Mouse (Mus musculus) adrenal gland, adult (tissue): ENCODE measurements at regions not wholly inside any gene's neighbourhood (a gene's known extent, or its start where the extent isn't known, plus 50 kb on each side); places are given as distances from the start of the nearest gene placed in this dataset.

ENCODE experiments used
- DNase-seq, 2 experiments: peaks; one replicate each; pipeline ENCODE4 v3.0.0; 2022 to 2023; ENCODE audit warnings: low spot score in 1 of 2; ENCODE audit not compliant: inconsistent age in 2 of 2

DNA sequence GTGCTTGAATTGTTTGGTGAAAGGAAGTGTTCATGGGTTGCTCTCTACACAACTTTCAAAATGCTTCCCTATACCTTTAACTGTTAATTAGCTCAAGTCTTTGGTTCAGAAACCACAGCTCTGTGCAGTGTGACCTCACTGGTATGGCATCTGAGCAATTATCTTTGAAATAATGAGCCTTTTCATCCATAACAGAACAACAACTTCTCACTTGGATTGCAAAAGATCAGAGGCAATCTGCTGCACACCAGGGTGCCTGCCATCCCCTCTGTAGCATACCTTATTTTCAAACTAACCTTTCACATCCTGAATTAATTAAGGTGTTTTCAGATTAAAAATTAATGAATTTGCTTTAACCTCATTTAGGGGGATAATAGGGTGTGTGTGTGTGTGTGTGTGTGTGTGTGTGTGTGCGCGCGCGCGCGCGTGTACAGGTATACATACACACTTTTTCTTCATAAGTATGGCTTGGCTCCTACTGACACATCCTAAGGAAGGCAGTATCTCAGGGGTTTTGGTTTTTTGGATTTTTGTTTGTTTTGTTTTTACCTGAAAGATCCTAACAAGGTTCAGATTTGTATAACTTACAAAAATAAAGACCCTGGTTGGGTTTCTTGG lies 493.8 kb downstream of the Rapgef2 start:
- no peak for DNase-seq

- DNase-seq = no peak
Measured at GRCm38 (mm10) chr3:78782766-78783165, 503.6 kb downstream of the Rapgef2 start.

DNA sequence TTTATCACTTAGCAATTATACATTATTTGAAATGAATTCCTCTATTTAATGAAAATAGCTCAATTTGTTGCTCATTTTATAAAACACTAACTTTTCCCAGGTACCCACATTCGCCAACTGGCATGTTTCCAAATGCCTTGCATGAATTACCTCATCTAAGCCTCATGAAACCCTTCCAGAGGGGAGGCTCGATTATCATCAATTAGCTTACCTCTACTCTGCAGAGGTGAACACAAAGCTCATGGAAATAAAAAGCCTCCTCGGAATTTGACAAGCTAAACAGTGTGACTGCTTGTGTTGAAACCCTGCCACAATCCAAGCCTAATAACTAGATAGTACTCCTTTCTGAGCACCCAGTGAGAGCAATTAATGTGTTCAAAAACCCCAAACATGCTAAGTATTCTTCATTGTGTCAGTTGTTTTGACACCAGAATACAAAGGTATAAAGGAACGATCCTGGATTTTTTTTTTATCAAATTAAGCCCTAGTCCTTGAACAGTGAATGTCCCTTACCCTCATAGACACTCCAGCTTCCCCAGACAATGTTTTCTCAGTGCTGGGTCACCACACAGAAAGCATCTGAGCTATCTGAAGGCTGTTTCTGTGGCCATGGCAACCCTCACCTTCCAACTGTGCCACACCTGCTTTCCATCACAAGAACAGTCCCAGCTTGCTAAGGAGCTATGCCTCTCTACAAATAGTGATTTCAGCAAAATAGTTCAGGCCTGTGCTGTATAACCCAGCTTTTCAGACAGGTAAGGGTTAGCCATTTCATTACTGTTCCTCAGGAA lies 530.4 kb downstream of the Rapgef2 start:
- DNase-seq = no peak

GRCm38 (mm10) chr3:78736111-78736510 lies 550.2 kb downstream of the Rapgef2 start:
- DNase-seq = no peak

- no peak for DNase-seq
Measured at GRCm38 (mm10) chr3:78716691-78717090, 569.6 kb downstream of the Rapgef2 start.

GRCm38 (mm10) chr3:78707687-78708086 lies 578.6 kb downstream of the Rapgef2 start:
- DNase-seq = no peak

- no peak for DNase-seq
Measured at GRCm38 (mm10) chr3:78698936-78699335, 587.4 kb downstream of the Rapgef2 start.

- no peak for DNase-seq
Measured at GRCm38 (mm10) chr3:78691499-78691898, 594.8 kb downstream of the Rapgef2 start.

DNA sequence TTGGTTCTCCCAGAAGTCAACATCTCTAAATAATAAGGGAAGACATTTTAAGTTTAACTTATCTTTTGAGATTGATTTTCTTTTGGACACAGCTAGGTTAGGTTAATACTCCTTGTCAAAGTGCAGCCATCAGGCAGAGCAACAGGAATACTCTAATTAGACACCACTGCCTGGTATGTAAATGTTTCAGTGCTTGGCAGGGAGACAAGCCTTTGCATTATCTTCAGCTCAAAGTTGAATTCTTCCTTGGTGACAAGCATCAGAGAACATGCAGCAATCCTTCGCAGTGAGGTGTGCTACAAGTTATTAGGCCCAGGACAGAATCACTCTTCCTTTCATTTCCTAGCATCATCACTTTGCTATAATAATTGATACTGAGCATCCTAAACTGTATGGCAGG lies 608.7 kb downstream of the Rapgef2 start:
- no peak for DNase-seq

DNA sequence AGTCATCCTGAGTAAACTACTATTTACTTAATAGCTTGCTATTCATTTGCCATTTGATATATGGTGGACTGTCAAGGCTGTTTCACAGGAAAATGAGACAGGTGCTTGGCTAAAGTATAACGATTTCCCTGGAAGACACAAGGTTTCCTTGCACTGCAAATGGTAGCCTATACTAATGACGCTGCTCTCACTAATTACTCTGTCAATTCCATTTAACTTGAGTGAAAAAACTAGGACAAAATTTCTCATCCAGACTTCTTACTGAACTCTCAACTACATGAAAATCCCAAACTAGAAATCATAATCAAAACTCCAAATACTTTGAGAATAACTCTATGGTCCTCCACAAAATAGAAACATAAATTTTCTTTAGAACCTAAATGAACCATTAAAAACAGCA lies 609.5 kb downstream of the Rapgef2 start:
- DNase-seq = no peak

- no peak for DNase-seq
Measured at GRCm38 (mm10) chr3:78674529-78675187, 611.7 kb downstream of the Rapgef2 start.

- no peak for DNase-seq
Measured at GRCm38 (mm10) chr3:78668050-78668449, 618.3 kb downstream of the Rapgef2 start.

DNA sequence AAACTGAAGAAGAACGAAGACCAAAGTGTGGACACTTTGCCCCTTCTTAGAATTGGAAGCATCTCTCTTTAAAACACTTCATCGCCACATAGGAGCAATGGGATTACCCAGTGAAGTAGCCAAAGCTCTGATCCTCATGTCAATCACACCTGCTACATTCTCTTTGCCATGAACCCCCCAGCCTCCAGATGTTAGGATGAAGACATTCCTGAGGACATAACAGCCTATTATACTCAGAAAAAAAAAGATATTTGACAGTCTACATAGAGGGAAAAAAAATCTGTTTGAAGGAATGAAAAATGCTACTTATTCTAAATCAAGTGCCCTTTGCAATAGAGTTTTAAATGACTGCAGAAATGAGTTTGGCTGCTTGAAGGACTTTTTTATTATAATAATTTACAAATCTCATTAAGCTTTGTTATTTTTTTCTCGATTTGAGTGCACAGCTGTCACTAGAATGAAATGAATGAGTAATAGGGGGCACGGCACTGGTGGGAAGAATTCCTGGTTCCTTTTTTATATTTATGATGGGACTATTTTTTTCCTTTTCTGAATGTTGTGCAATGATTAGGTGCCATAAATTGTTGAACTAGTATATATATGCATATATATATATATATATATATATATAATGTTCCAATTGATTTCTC lies 618.8 kb downstream of the Rapgef2 start:
- no peak for DNase-seq

- DNase-seq = no peak
Measured at GRCm38 (mm10) chr3:78648115-78648514, 638.2 kb downstream of the Rapgef2 start.

DNA sequence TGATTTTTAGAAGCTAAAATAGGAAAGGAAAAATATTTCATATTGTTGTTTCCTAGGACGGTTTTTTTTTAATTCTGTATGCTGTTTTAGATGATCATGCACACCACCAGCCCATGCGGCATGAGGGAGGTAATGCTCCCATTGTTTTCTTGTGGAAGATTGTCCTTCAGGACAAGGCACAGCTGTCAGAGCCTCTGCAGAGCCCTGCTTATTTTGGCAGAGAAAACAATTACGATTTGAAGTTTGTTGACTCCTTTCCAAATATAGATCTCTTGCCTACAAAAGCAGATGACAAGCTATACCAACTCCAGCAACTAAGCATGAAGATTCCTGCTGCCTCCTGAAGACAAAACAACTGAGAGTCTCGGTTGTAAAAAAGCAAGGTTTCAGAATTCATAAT lies 650.9 kb downstream of the Rapgef2 start:
- no peak for DNase-seq

GRCm38 (mm10) chr3:78618900-78619299 lies 667.4 kb downstream of the Rapgef2 start:
- peak in 1 of 2 experiments; percentile 26 for DNase-seq

GRCm38 (mm10) chr3:78594718-78595236 lies 691.5 kb downstream of the Rapgef2 start:
- DNase-seq = no peak

DNA sequence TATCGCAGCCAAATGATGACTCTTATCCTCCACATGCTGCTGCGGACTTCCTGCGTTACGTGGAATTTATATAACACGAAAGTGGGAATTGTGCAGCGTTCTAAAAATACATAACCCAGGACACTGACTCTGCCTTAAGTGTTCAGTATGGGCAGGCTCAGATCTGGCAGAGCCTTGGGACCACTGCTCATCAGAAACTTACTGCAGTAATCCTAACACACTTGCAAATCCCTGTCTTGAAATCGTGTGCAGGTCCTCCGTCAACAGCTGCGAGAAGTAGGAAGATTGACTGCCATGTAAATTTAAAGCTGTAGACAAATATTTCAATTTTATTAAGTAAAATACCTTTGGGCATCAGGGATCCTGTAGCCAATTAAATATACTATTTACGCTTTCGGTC lies 692.0 kb downstream of the Rapgef2 start:
- no peak for DNase-seq

DNA sequence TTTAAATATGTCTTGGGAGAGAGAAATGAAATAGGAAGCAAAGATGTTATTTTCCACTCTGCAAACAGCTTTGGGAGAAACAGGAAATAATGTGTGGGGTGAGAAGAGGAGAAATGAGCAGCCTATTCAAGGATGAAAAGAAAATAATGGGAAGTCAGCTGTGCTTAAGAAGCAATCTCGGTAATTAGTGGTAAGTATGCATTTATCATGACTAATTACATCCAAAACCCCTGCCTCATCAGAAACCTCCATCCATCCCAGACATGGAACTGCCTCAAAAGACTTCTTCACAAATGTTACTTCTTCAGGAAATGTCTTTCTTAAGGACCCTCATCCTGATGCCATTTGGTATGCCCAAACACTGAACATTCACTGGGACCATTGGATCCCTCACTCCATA lies 699.7 kb downstream of the Rapgef2 start:
- no peak for DNase-seq

- peak in 1 of 2 experiments; percentile 27 for DNase-seq
Measured at GRCm38 (mm10) chr3:78581868-78582267, 704.4 kb downstream of the Rapgef2 start.

DNA sequence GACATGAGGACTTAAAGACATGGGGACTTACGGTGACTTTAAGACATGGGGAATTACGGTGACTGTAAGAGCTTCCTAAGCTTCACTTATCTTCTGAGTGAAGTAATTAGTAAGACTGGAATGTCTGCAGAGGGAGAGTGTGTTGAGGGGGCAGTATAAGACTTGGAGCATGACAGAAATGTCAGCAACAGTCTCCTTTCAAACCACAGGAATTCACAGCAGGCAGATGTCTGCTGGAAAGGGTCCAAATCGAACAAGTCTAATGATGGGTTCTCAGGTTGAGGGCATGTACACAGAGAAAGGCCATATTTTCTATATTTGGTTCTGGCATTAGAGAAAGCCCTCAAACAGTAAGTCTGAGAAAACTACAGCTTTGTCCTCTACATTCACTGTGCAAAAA lies 705.2 kb downstream of the Rapgef2 start:
- no peak for DNase-seq
